Mouse (Mus musculus): ENCODE measurements around the gene Ssh2. TPM values are rescaled to one million over a fixed set of nuclear protein-coding genes. Genes with fewer than 3 reads are reported as not detected.

Ssh2 gene
- polyA plus RNA-seq, 1 experiment: 14.9 TPM

- no peak for TF ChIP-seq CTCF (IDR thresholded peaks at IDR 0.05; ENCODE audit: extremely low read depth, insufficient read depth, low read length)
- TF ChIP-seq POLR2A (IDR thresholded peaks at IDR 0.05; ENCODE audit: extremely low read depth, insufficient read depth, low read length): no peak
- H3K4me3 ChIP-seq (ENCODE audit: insufficient read depth, low read length): no peak overlapping the region
- no peaks in the 10 kb centered on the region for H3K4me1 ChIP-seq (ENCODE audit: control insufficient read depth, insufficient read depth, low read length)
- H3K27ac ChIP-seq (ENCODE audit: insufficient read depth, low read length): no peak overlapping the region
These were observed 141.8 kb downstream of the Ssh2 start for GRCm38 (mm10) chr11:77357839-77358238.

GRCm38 (mm10) chr11:77363476-77363875, 147.4 kb downstream of the Ssh2 start:
- Histone ChIP-seq H3K27ac (ENCODE audit: insufficient read depth, low read length) (no peak overlapping the region), H3K4me3 (ENCODE audit: insufficient read depth, low read length) (no peak overlapping the region), H3K4me1 (ENCODE audit: control insufficient read depth, insufficient read depth, low read length) (no peaks in the 10 kb centered on the region; the same call in 1 of the 2 replicates)
- TF ChIP-seq POLR2A (IDR thresholded peaks at IDR 0.05; ENCODE audit: extremely low read depth, insufficient read depth, low read length): no peak
- TF ChIP-seq CTCF (IDR thresholded peaks at IDR 0.05; ENCODE audit: extremely low read depth, insufficient read depth, low read length): no peak

GRCm38 (mm10) chr11:77364376-77364775, 148.3 kb downstream of the Ssh2 start:
- Histone ChIP-seq H3K4me1 (ENCODE audit: control insufficient read depth, insufficient read depth, low read length) (no peaks in the 10 kb centered on the region; the same call in 1 of the 2 replicates), H3K4me3 (ENCODE audit: insufficient read depth, low read length) (no peak overlapping the region), H3K27ac (ENCODE audit: insufficient read depth, low read length) (no peak overlapping the region)
- no peak for TF ChIP-seq POLR2A (IDR thresholded peaks at IDR 0.05; ENCODE audit: extremely low read depth, insufficient read depth, low read length)
- no peak for TF ChIP-seq CTCF (IDR thresholded peaks at IDR 0.05; ENCODE audit: extremely low read depth, insufficient read depth, low read length)

- H3K4me1 ChIP-seq (ENCODE audit: control insufficient read depth, insufficient read depth, low read length): no peaks in the 10 kb centered on the region; the same call in 1 of the 2 replicates
- no peak overlapping the region for H3K27ac ChIP-seq (ENCODE audit: insufficient read depth, low read length)
- TF ChIP-seq POLR2A (IDR thresholded peaks at IDR 0.05; ENCODE audit: extremely low read depth, insufficient read depth, low read length) (no peak), CTCF (IDR thresholded peaks at IDR 0.05; ENCODE audit: extremely low read depth, insufficient read depth, low read length) (no peak)
- H3K4me3 ChIP-seq (ENCODE audit: insufficient read depth, low read length): no peak overlapping the region
These were observed 149.8 kb downstream of the Ssh2 start for GRCm38 (mm10) chr11:77365706-77366386.

GRCm38 (mm10) chr11:77367541-77368270, 151.6 kb downstream of the Ssh2 start:
- Histone ChIP-seq H3K4me3 (ENCODE audit: insufficient read depth, low read length) (no peak overlapping the region), H3K27ac (ENCODE audit: insufficient read depth, low read length) (no peak overlapping the region)
- TF ChIP-seq POLR2A (IDR thresholded peaks at IDR 0.05; ENCODE audit: extremely low read depth, insufficient read depth, low read length) (no peak), CTCF (IDR thresholded peaks at IDR 0.05; ENCODE audit: extremely low read depth, insufficient read depth, low read length) (no peak)

GRCm38 (mm10) chr11:77369188-77369840, 153.2 kb downstream of the Ssh2 start:
- no peaks in the 10 kb centered on the region; the same call in 1 of the 2 replicates for H3K4me1 ChIP-seq (ENCODE audit: control insufficient read depth, insufficient read depth, low read length)
- no peak for TF ChIP-seq CTCF (IDR thresholded peaks at IDR 0.05; ENCODE audit: extremely low read depth, insufficient read depth, low read length)
- no peak for TF ChIP-seq POLR2A (IDR thresholded peaks at IDR 0.05; ENCODE audit: extremely low read depth, insufficient read depth, low read length)
- no peak overlapping the region for H3K27ac ChIP-seq (ENCODE audit: insufficient read depth, low read length)
- H3K4me3 ChIP-seq (ENCODE audit: insufficient read depth, low read length): no peak overlapping the region

More at GRCm38 (mm10) chr11:77367541-77368270, 151.6 kb downstream of the Ssh2 start:
- no peaks in the 10 kb centered on the region; the same call in 1 of the 2 replicates for H3K4me1 ChIP-seq (ENCODE audit: control insufficient read depth, insufficient read depth, low read length)

- H3K27ac ChIP-seq (ENCODE audit: insufficient read depth, low read length): no peak overlapping the region
- H3K4me1 ChIP-seq (ENCODE audit: control insufficient read depth, insufficient read depth, low read length): no peaks in the 10 kb centered on the region; the same call in 1 of the 2 replicates
- no peak for TF ChIP-seq CTCF (IDR thresholded peaks at IDR 0.05; ENCODE audit: extremely low read depth, insufficient read depth, low read length)
- no peak overlapping the region for H3K4me3 ChIP-seq (ENCODE audit: insufficient read depth, low read length)
These were observed 153.7 kb downstream of the Ssh2 start for GRCm38 (mm10) chr11:77369841-77370191.

GRCm38 (mm10) chr11:77371088-77371487, 155.0 kb downstream of the Ssh2 start:
- H3K4me3 ChIP-seq (ENCODE audit: insufficient read depth, low read length): no peak overlapping the region
- no peak overlapping the region; the same call in 1 of the 2 replicates for H3K27ac ChIP-seq (ENCODE audit: insufficient read depth, low read length)
- H3K4me1 ChIP-seq (ENCODE audit: control insufficient read depth, insufficient read depth, low read length): no peaks in the 10 kb centered on the region; the same call in 1 of the 2 replicates
- TF ChIP-seq CTCF (IDR thresholded peaks at IDR 0.05; ENCODE audit: extremely low read depth, insufficient read depth, low read length) (no peak), POLR2A (IDR thresholded peaks at IDR 0.05; ENCODE audit: extremely low read depth, insufficient read depth, low read length) (no peak)

- H3K4me1 ChIP-seq (ENCODE audit: control insufficient read depth, insufficient read depth, low read length): no peaks in the 10 kb centered on the region; the same call in 1 of the 2 replicates
- H3K27ac ChIP-seq (ENCODE audit: insufficient read depth, low read length): no peak overlapping the region; the same call in 1 of the 2 replicates
- TF ChIP-seq CTCF (IDR thresholded peaks at IDR 0.05; ENCODE audit: extremely low read depth, insufficient read depth, low read length) (no peak), POLR2A (IDR thresholded peaks at IDR 0.05; ENCODE audit: extremely low read depth, insufficient read depth, low read length) (no peak)
These were observed 155.6 kb downstream of the Ssh2 start for GRCm38 (mm10) chr11:77371696-77372095.

More at GRCm38 (mm10) chr11:77371696-77372095, 155.6 kb downstream of the Ssh2 start:
- no peak overlapping the region for H3K4me3 ChIP-seq (ENCODE audit: insufficient read depth, low read length)
